In genomic region chr11:102761309-102762210, GRCm38 (mm10) we compare ENCODE assay signal across 8 mouse cellular contexts. TPM values are rescaled to one million over a fixed set of nuclear protein-coding genes. Genes with fewer than 3 reads are reported as not detected.
DNase-seq lines count a peak whose midpoint lies in the region; ATAC-seq and TF ChIP-seq lines count a peak whose summit lies in the region.

Gene Adam11, plus strand, starts transcription at chr11:102761439.

- 0 out of 2 replicates have a peak, but pooled peaks have one; percentile 39 for ATAC-seq in heart, embryonic 16.5 days (replicated peaks; ENCODE audit: extremely low read depth, insufficient read depth, low FRiP score)
- peak; percentile 28; the same call in 1 of the 2 replicates for ATAC-seq in intestine, postnatal 0 days
- peak; percentile 67 for ATAC-seq in midbrain, embryonic 14.5 days (ENCODE audit: low FRiP score, low TSS enrichment)

- H3K9ac ChIP-seq in heart, embryonic 16.5 days (ENCODE audit: low read length), result peak within 1 kb of the TSS; percentile 79
- H3K9ac ChIP-seq in ES-Bruce4 (ENCODE audit: low read depth, poor library complexity, severe bottlenecking), result peak within 1 kb of the TSS; percentile 81
- peak within 1 kb of the TSS; percentile 43 for H3K9ac ChIP-seq in intestine, postnatal 0 days (ENCODE audit: low read depth, low read length)
- peak within 1 kb of the TSS; percentile 87 for H3K9ac ChIP-seq in midbrain, embryonic 14.5 days (replicated peaks; ENCODE audit: low read length)

- no peak within 1 kb of the TSS for H3K27ac ChIP-seq in heart, embryonic 16.5 days (ENCODE audit: low read length)
- H3K27ac ChIP-seq in ES-Bruce4 (ENCODE audit: insufficient read depth, low read length), result no peak within 1 kb of the TSS
- H3K27ac ChIP-seq in intestine, postnatal 0 days (ENCODE audit: low read depth, low read length), result no peak within 1 kb of the TSS
- H3K27ac ChIP-seq in midbrain, embryonic 14.5 days (replicated peaks; ENCODE audit: low read depth, low read length), result peak within 1 kb of the TSS; percentile 61; the same call in 1 of the 2 replicates

- H3K9me3 ChIP-seq in heart, embryonic 16.5 days (replicated peaks; ENCODE audit: control insufficient read depth, low read length), result no peaks in the 10 kb centered on the region
- H3K9me3 ChIP-seq in ES-Bruce4 (replicated peaks; ENCODE audit: control insufficient read depth, insufficient read depth, low read length, poor library complexity, severe bottlenecking), result no peaks in the 10 kb centered on the region
- H3K9me3 ChIP-seq in intestine, postnatal 0 days (ENCODE audit: control insufficient read depth), result no peaks in the 10 kb centered on the region
- H3K9me3 ChIP-seq in midbrain, embryonic 14.5 days (ENCODE audit: control insufficient read depth, low read length), result no peaks in the 10 kb centered on the region

- 0 out of 2 replicates have a peak, but pooled peaks cover 2% of the 10 kb centered on the region for H3K27me3 ChIP-seq in heart, embryonic 16.5 days (ENCODE audit: control insufficient read depth, insufficient read depth, low read length)
- H3K27me3 ChIP-seq in ES-Bruce4 (ENCODE audit: control insufficient read depth, insufficient read depth, low read length, poor library complexity, severe bottlenecking), result peaks cover 3% of the 10 kb centered on the region
- H3K27me3 ChIP-seq in intestine, postnatal 0 days (replicated peaks; ENCODE audit: control insufficient read depth, insufficient read depth, low read length), result peaks cover 10% of the 10 kb centered on the region
- H3K27me3 ChIP-seq in midbrain, embryonic 14.5 days (ENCODE audit: control insufficient read depth, insufficient read depth, low read length), result no peaks in the 10 kb centered on the region

- peak within 1 kb of the TSS; percentile 84 for H3K4me2 ChIP-seq in heart, embryonic 16.5 days (ENCODE audit: low read depth, low read length)
- peak within 1 kb of the TSS; percentile 93 for H3K4me2 ChIP-seq in intestine, postnatal 0 days (replicated peaks; ENCODE audit: low read depth)
- peak within 1 kb of the TSS; percentile 92 for H3K4me2 ChIP-seq in midbrain, embryonic 14.5 days (ENCODE audit: low read length)

- H3K36me3 ChIP-seq in heart, embryonic 16.5 days (ENCODE audit: control insufficient read depth, insufficient read depth), result no peaks in the 10 kb centered on the region
- H3K36me3 ChIP-seq in ES-Bruce4 (ENCODE audit: control insufficient read depth, insufficient read depth, low read length, poor library complexity, severe bottlenecking), result no peaks in the 10 kb centered on the region
- no peaks in the 10 kb centered on the region for H3K36me3 ChIP-seq in intestine, postnatal 0 days (ENCODE audit: control insufficient read depth, insufficient read depth)
- no peaks in the 10 kb centered on the region for H3K36me3 ChIP-seq in midbrain, embryonic 14.5 days (ENCODE audit: control insufficient read depth, insufficient read depth, low read length)

- no peak for TF ChIP-seq EP300 in ES-Bruce4 (IDR thresholded peaks at IDR 0.05; ENCODE audit: insufficient read depth, low read depth, low read length)

- no peak for TF ChIP-seq POLR2A in ES-Bruce4 (IDR thresholded peaks at IDR 0.05; ENCODE audit: insufficient read depth, low read length)

- no peak for DNase-seq in heart, adult 8-10 months (ENCODE audit: low spot score)
- DNase-seq in cerebellum, postnatal 36 days, result peak; percentile 48 to 54
- DNase-seq in midbrain, embryonic 14.5 days, result peak; percentile 80
- no peak for DNase-seq in adrenal gland, postnatal 36 days
- DNase-seq in gastrocnemius, postnatal 10 days, result no peak

- H3K4me3 ChIP-seq in heart, embryonic 16.5 days (ENCODE audit: low read length), result peak within 1 kb of the TSS; percentile 64
- peak within 1 kb of the TSS; percentile 48 for H3K4me3 ChIP-seq in ES-Bruce4 (ENCODE audit: low read depth, low read length)
- H3K4me3 ChIP-seq in intestine, postnatal 0 days (ENCODE audit: low read depth, low read length), result peak within 1 kb of the TSS; percentile 50
- peak within 1 kb of the TSS; percentile 54 for H3K4me3 ChIP-seq in midbrain, embryonic 14.5 days (replicated peaks; ENCODE audit: low read depth, low read length)

- TF ChIP-seq CTCF in ES-Bruce4 (IDR thresholded peaks at IDR 0.05; ENCODE audit: low read depth, low read length), result no peak
- TF ChIP-seq CTCF in intestine, postnatal 0 days (IDR thresholded peaks at IDR 0.05; ENCODE audit: low read depth), result no peak

- H3K4me1 ChIP-seq in heart, embryonic 16.5 days (ENCODE audit: control insufficient read depth, insufficient read depth, low read length), result peaks cover 18% of the 10 kb centered on the region
- peaks cover 4% of the 10 kb centered on the region for H3K4me1 ChIP-seq in ES-Bruce4 (ENCODE audit: control insufficient read depth, insufficient read depth, low read length)
- H3K4me1 ChIP-seq in intestine, postnatal 0 days (replicated peaks; ENCODE audit: control insufficient read depth, insufficient read depth, low read length), result no peaks in the 10 kb centered on the region
- peaks cover 3% of the 10 kb centered on the region for H3K4me1 ChIP-seq in midbrain, embryonic 14.5 days (ENCODE audit: control insufficient read depth, insufficient read depth, low read length)

- under 1% methylated on average over 49 of the region's 76 CpGs for WGBS in heart, embryonic 16.5 days
- WGBS in intestine, postnatal 0 days, result 3% methylated on average over 66 of the region's 76 CpGs
- WGBS in midbrain, embryonic 14.5 days, result under 1% methylated on average over 72 of the region's 76 CpGs

RNA-seq across cellular contexts. Expression of gene Adam11, which starts in this region (rescaled TPM):
- 5.2 and 5.3 TPM in 2 replicates for polyA plus RNA-seq in heart, embryonic 16.5 days (2015; fragmentation: Nextera tagmentation; extraction: Ambion mirVana)
- 1 to 10 TPM; 4.4 to 6.8 (median 6.0) TPM for total RNA-seq in heart, adult 8-10 months (2022)
- 1.2 and 2.4 TPM in 2 replicates for polyA plus RNA-seq in ES-Bruce4 (2011; ENCODE audit: insufficient read depth, insufficient read length, low read depth, missing spikeins)
- 0.80 and 1.3 TPM in 2 replicates for polyA plus RNA-seq in intestine, postnatal 0 days (2015; fragmentation: Nextera tagmentation; extraction: Ambion mirVana)
- 18.2 and 24.1 TPM in 2 replicates for polyA plus RNA-seq in midbrain, embryonic 14.5 days (2014; fragmentation: Nextera tagmentation; extraction: Ambion mirVana)
- 1 to 10 TPM; 2.7 to 3.4 TPM for total RNA-seq in adrenal gland, postnatal 36 days (2021)
- total RNA-seq in gastrocnemius, postnatal 10 days (2021), result 1 to 10 TPM; 2.2 to 3.0 TPM

Comparison
In these comparisons a context has a peak if more than half of its experiments do, and no peak if none do; other contexts are left out.
1. DNase-seq: peak in cerebellum, postnatal 36 days (2 of 2) and midbrain, embryonic 14.5 days (single experiment); none in heart, adult 8-10 months (single experiment), adrenal gland, postnatal 36 days (0 of 2) and gastrocnemius, postnatal 10 days (single experiment).
2. Peak in every context shown above with its lines, with median percentiles within 50 percentile points of each other: ATAC-seq, H3K4me2 ChIP-seq, H3K4me3 ChIP-seq and H3K9ac ChIP-seq.